Mouse (Mus musculus) stomach, postnatal 0 days (tissue): ENCODE data around the gene Cacna2d3. TPM values are rescaled to one million over a fixed set of nuclear protein-coding genes. Genes with fewer than 3 reads are reported as not detected.

ENCODE experiments used
- ATAC-seq: fragments of 200-750 bp; cut with Nextera tagmentation; 2 replicates; pipeline ENCODE4 v1.8.0; 2017; ENCODE audit not compliant: low FRiP score, low TSS enrichment
- DNase-seq: peaks from one replicate; pipeline ENCODE4 v3.0.0-alpha.2; 2016; ENCODE audit warnings: low spot score
- H3K27ac ChIP-seq: fragments of 300-500 bp; sonication (generic); replicated peaks from 2 replicates; pipeline ENCODE4 v1.5.1; 2014; ENCODE audit warnings: mild to moderate bottlenecking, control low read depth
- H3K27me3 ChIP-seq: fragments of 300-500 bp; sonication (generic); 2 replicates; pipeline ENCODE4 v1.6.1; 2014; ENCODE audit warnings: low read length; ENCODE audit not compliant: control insufficient read depth, insufficient read depth
- H3K36me3 ChIP-seq: fragments of 300-500 bp; sonication (generic); 2 replicates; pipeline ENCODE4 v1.6.1; 2014; ENCODE audit warnings: low read length, mixed read lengths; ENCODE audit not compliant: control insufficient read depth, insufficient read depth
- H3K4me1 ChIP-seq: fragments of 300-500 bp; sonication (generic); replicated peaks from 2 replicates; pipeline ENCODE4 v1.6.1; 2014; ENCODE audit warnings: antibody characterized with exemption; ENCODE audit not compliant: control insufficient read depth, insufficient read depth
- H3K4me2 ChIP-seq: fragments of 300-500 bp; sonication (generic); replicated peaks from 2 replicates; pipeline ENCODE4 v1.6.1; 2014; ENCODE audit warnings: low read depth, mild to moderate bottlenecking, control low read depth, moderate library complexity
- H3K4me3 ChIP-seq: fragments of 300-500 bp; sonication (generic); 2 replicates; pipeline ENCODE4 v1.5.1; 2014; ENCODE audit warnings: low read depth, low read length, control low read depth
- H3K9ac ChIP-seq: fragments of 300-500 bp; sonication (generic); 2 replicates; pipeline ENCODE4 v1.6.1; 2014; ENCODE audit warnings: mild to moderate bottlenecking, low read length, control low read depth, mixed read lengths
- H3K9me3 ChIP-seq: fragments of 300-500 bp; sonication (generic); 2 replicates; pipeline ENCODE4 v1.6.1; 2016; ENCODE audit warnings: low read length; ENCODE audit not compliant: control insufficient read depth
- CTCF ChIP-seq: IDR thresholded peaks from 2 replicates; pipeline ENCODE4 v1.5.1; 2016; ENCODE audit warnings: antibody characterized with exemption, low read depth, mild to moderate bottlenecking, moderate library complexity
- EP300 ChIP-seq: optimal IDR thresholded peaks from 2 replicates; pipeline ENCODE3; 2016; ENCODE audit warnings: antibody characterized with exemption
- WGBS: fragments of 180-500 bp; shearing (Covaris S2); extraction: QIAGEN DNeasy Blood & Tissue Kit; methylation state at CpG from one replicate; pipeline ENCODE4 v1.1.7; 2014; 5-methylcytosine and 5-hydroxymethylcytosine counted together
- polyA plus RNA-seq: library from polyadenylated mRNA; unstranded; fragments of >200 nt; fragmentation: Nextera tagmentation; extraction: Ambion mirVana; gene quantifications from 2 replicates; pipeline ENCODE4 v1.2.1, GENCODE M21; 2015

The Cacna2d3 gene
- polyA plus RNA-seq, 1 experiment from 2014 or later, result 0.98 TPM

DNA sequence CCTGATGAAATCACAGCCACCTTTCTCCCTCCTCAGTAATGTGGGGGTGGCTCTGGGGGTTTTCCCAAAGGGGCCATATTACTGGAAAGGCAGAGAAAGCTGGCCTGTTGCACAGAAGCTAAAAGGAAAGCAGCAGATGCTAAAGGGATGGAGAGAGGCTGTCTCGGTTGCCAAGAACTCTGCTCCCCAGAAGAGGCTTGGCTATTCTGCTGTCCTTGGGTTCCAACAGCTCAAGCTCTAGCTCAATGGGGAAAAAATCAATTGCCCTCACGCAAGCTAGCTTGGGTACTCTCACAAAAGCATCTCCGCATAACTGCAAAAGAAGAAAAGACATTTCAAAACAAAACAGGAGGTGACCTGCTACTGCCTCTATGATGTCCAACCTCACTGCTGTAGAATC, 287.9 kb downstream of the Cacna2d3 start:
- H3K4me2 ChIP-seq, result no peak overlapping the region
- DNase-seq, result no peak
- H3K9ac ChIP-seq, result no peak overlapping the region
- H3K4me1 ChIP-seq, result no peaks in the 10 kb centered on the region
- H3K4me3 ChIP-seq, result no peak overlapping the region
- no peak for ATAC-seq
- H3K36me3 ChIP-seq, result no peaks in the 10 kb centered on the region
- TF ChIP-seq EP300, result no peak
- no peak for TF ChIP-seq CTCF
- 79% methylated on average over 3 of the region's 3 CpGs for WGBS
- no peak overlapping the region for H3K27ac ChIP-seq
- H3K27me3 ChIP-seq, result no peaks in the 10 kb centered on the region
- no peaks in the 10 kb centered on the region for H3K9me3 ChIP-seq

DNA sequence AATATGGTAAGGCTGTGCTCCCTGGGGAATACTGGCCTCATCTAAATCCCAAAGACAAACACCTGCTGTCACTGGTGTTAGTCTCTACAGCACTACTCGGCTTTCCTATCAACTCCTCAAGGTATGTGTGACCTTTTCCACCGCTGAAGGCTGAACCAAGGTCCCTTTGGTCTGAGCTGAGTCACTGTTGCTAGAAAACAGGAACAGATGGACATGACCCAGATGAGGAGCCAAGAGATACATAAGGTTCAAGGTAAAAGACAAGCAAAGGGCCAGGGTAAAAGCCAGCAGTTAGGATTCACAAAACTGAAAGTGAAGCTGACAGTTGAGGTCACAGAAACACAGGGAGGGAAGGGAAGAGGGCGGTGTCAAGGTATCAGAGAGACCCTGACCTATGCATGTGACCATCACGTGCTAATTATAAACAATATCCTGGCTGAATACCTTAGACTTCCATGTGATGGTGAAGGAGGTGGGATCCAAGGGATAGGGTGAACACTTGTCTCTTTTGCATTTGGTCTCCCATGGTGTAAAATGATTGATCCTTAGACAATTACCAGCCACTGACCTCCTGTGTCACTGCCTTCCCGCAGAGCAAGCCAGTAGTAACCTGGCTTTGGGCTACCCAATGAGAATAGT, 288.5 kb downstream of the Cacna2d3 start:
- no peak for DNase-seq
- TF ChIP-seq CTCF, result no peak
- TF ChIP-seq EP300, result no peak
- no peak for ATAC-seq

DNA sequence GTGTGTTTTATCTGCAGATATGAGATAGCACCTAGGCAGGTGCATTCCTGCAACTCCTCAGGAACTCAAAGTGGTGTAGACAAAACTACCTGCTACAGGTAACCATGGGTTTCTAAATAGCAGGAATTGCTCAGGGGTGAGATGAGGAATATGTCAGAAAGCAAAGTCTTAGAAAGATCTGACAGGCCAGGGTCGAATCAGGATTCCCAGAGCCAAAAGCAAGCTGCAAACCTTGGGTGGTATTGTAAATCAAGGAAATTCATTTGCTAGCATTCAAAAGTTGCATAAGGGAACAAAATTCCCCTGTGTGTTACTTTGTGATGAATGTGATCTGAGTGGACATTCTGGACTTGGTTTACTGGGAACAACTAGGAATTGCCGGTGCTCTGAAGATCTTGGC, 291.9 kb downstream of the Cacna2d3 start:
- H3K9me3 ChIP-seq, result no peaks in the 10 kb centered on the region
- H3K4me2 ChIP-seq, result no peak overlapping the region
- H3K27ac ChIP-seq, result no peak overlapping the region
- no peaks in the 10 kb centered on the region for H3K36me3 ChIP-seq
- no peak for ATAC-seq
- H3K4me3 ChIP-seq, result no peak overlapping the region
- H3K4me1 ChIP-seq, result no peaks in the 10 kb centered on the region
- TF ChIP-seq EP300 (no peak), CTCF (no peak)
- 71% methylated on average over 2 of the region's 2 CpGs for WGBS
- H3K27me3 ChIP-seq, result no peaks in the 10 kb centered on the region
- no peak overlapping the region for H3K9ac ChIP-seq
- no peak for DNase-seq

More for the DNA sequence above, 288.5 kb downstream of the Cacna2d3 start:
- Histone ChIP-seq H3K4me2 (no peak overlapping the region), H3K27ac (no peak overlapping the region), H3K9me3 (no peaks in the 10 kb centered on the region), H3K9ac (no peak overlapping the region), H3K4me3 (no peak overlapping the region), H3K27me3 (no peaks in the 10 kb centered on the region), H3K4me1 (no peaks in the 10 kb centered on the region), H3K36me3 (no peaks in the 10 kb centered on the region)
- WGBS, result 44% methylated on average over 5 of the region's 5 CpGs

DNA sequence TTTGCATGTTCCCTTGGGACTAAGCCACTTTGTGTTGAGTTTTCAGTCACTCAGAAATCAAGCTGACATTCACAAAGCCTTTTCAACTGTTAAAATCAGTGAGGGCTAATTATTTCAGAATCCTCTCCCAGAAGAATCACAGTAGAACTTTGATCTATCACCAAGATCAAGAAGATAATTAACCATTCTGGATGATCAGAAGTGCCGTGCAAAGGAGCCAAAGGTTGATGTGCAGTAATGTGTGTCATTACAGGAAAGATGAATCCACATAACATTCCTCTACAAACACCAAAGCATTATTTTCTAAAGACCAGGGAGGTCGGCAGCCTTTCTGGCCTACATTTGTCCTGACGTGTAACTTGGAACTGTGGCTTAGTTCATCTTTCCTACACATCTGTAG, 296.0 kb downstream of the Cacna2d3 start:
- WGBS, result 79% methylated on average over 3 of the region's 3 CpGs
- no peaks in the 10 kb centered on the region for H3K36me3 ChIP-seq
- ATAC-seq (no peak), DNase-seq (no peak)
- no peaks in the 10 kb centered on the region for H3K27me3 ChIP-seq
- TF ChIP-seq EP300, result no peak
- TF ChIP-seq CTCF, result no peak
- H3K4me2 ChIP-seq, result no peak overlapping the region
- no peak overlapping the region for H3K9ac ChIP-seq
- H3K9me3 ChIP-seq, result no peaks in the 10 kb centered on the region
- H3K4me1 ChIP-seq, result no peaks in the 10 kb centered on the region
- H3K27ac ChIP-seq, result no peak overlapping the region
- no peak overlapping the region for H3K4me3 ChIP-seq

DNA sequence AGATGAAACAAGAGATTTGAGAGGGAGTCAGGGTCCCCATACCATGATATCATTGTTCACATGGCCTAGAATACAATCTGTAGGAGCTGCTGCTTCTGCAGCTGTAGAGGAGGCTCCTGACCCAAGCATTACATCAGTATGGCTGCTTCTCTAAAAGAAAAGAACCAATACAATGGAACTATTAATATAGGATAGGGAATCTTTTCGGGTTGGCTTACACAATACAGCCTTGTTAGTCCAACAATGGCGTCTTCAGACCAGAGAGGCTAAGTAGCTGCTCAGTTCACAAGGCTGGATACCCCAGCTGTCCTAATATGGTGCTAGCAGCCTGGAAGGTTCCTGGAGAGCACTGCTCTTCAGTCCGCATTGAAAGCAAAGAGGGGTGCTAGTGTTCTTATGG, 296.5 kb downstream of the Cacna2d3 start:
- Histone ChIP-seq H3K27ac (no peak overlapping the region), H3K36me3 (no peaks in the 10 kb centered on the region), H3K9me3 (no peaks in the 10 kb centered on the region), H3K4me2 (no peak overlapping the region), H3K4me3 (no peak overlapping the region), H3K9ac (no peak overlapping the region), H3K27me3 (no peaks in the 10 kb centered on the region), H3K4me1 (no peaks in the 10 kb centered on the region)
- no peak for DNase-seq
- TF ChIP-seq EP300 (no peak), CTCF (no peak)
- WGBS, result 80% methylated on average over 3 of the region's 3 CpGs
- ATAC-seq, result no peak

DNA sequence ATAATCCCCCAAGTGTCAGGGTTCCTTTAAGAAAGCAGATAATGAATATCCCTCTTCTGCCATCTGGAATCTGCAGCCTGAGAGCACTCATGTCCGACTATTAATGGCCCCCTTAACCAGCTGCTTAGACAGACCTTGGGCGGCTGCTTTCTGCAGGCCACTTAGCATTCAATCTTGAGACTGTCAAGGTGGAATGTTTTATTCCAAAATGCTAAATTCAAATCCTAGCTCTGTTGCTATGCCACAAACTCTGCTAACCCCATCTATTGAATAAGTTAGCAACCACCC, 315.8 kb downstream of the Cacna2d3 start:
- H3K27ac ChIP-seq, result no peak overlapping the region
- H3K4me1 ChIP-seq, result no peaks in the 10 kb centered on the region
- H3K27me3 ChIP-seq, result no peaks in the 10 kb centered on the region
- H3K36me3 ChIP-seq, result no peaks in the 10 kb centered on the region
- H3K4me2 ChIP-seq, result no peak overlapping the region
- no peak overlapping the region for H3K4me3 ChIP-seq
- H3K9ac ChIP-seq, result no peak overlapping the region
- no peaks in the 10 kb centered on the region for H3K9me3 ChIP-seq
- ATAC-seq (no peak), DNase-seq (no peak)
- 24% methylated on average over 2 of the region's 2 CpGs for WGBS
- TF ChIP-seq EP300, result no peak
- TF ChIP-seq CTCF, result no peak
